Mouse (Mus musculus): Measurements from ENCODE around the gene Cbfb. TPM values are rescaled to one million over a fixed set of nuclear protein-coding genes. Genes with fewer than 3 reads are reported as not detected.
A peak's percentile ranks its signal among the peaks of the same experiment; 100 is the strongest.
"Not testable (repeated sequence)": the region's sequence is repeated elsewhere in the genome, so short reads cannot be mapped to it uniquely, and the experiment has no call there.

The Cbfb gene
- total and polyA plus RNA-seq, 3 experiments, result 32.5 to 37.9 TPM; not detected in 1

DNA sequence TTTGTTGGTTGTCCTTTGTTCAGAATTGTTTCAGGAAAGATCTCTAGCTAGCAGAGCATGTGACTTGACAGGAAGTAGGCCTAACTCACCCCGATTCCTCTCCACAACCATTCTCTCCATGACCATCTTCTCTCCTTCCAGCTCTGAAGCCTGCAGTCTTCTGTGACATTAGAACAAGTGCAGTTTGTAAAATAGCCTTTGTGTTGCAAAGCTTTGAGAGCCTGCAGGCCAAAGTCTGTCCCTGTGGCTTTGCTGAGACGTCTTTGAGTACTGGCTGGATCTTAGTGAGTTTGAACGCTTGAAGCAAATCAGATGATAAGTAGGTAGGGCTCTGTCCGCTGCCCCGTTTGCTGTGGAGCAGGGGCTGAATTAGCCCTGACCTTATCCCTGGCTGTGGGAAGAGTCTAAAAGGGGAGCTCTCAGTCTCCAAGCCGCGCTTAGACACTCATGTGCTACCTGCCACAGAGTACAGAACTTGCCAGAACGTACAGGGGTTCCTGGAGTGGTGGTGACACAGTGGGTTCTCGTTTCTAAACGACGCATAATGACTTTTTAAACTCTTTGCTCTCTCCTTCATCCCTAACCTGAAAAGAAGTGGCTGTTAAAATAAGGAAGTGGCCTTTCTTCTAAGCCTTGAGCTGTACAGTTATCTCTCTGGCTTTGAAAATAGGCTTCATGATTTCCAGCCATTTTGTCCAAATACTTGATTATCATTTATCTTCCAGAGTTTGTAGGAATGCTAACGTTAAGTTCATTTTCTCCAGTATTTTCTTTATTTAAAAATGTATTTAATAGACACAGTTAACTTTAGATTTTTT lies 61.2 kb downstream of the Cbfb start:
- H3K9me3 ChIP-seq (replicated peaks; ENCODE audit: insufficient read depth, low read length), result no peaks in the 10 kb centered on the region
- H3K27me3 ChIP-seq (ENCODE audit: control insufficient read depth in 1 of 2, insufficient read depth in 2 of 2, low read length in 2 of 2), result no peaks in the 10 kb centered on the region
- no peak overlapping the region for H3K4me3 ChIP-seq (ENCODE audit: control insufficient read depth in 1 of 2, insufficient read depth in 1 of 2, low read depth in 2 of 2, low read length in 2 of 2)
- peak; percentile 56 for DNase-seq (ENCODE audit: low read depth, low spot score)
- TF ChIP-seq POLR2A (IDR thresholded peaks at IDR 0.05; ENCODE audit: control insufficient read depth in 1 of 2, insufficient read depth in 1 of 2, low read depth in 1 of 2, low read length in 2 of 2, poor library complexity in 1 of 2) (no peak), EP300 (IDR thresholded peaks at IDR 0.05; ENCODE audit: low read depth in 1 of 2, low read length in 2 of 2) (peak in 1 of 2 experiments; percentile 60; a peak in 2 of 4 replicates), NRF1 (IDR thresholded peaks at IDR 0.05; ENCODE audit: insufficient read depth, low read depth, low read length, poor library complexity, severe bottlenecking) (no peak), ELF1 (IDR thresholded peaks at IDR 0.05; ENCODE audit: low read depth, low read length) (peak; percentile 37; the same call in 1 of the 2 replicates), TAL1 (IDR thresholded peaks at IDR 0.05; ENCODE audit: low read length) (no peak), MAX (IDR thresholded peaks at IDR 0.05; ENCODE audit: low read length) (0 out of 2 replicates have a peak, but pooled peaks have one; percentile 17)
- peaks cover 5 to 24% of the 10 kb centered on the region in 2 experiments for H3K36me3 ChIP-seq (ENCODE audit: control insufficient read depth in 1 of 2, insufficient read depth in 2 of 2, low read length in 2 of 2)
- peak overlapping the region; percentile 1; the same call in 1 of the 2 replicates for H3K27ac ChIP-seq (ENCODE audit: control insufficient read depth, low read depth, low read length)
- H3K4me1 ChIP-seq (ENCODE audit: control insufficient read depth in 1 of 2, insufficient read depth in 2 of 2, low read length in 2 of 2), result peaks cover 2 to 8% of the 10 kb centered on the region in 2 experiments; a peak in 3 of 4 replicates
- H3K79me2 ChIP-seq (ENCODE audit: control insufficient read depth, insufficient read depth, low read length, poor library complexity), result peaks cover 8% of the 10 kb centered on the region
- H3K9ac ChIP-seq (ENCODE audit: control insufficient read depth, low read depth, low read length, poor library complexity, severe bottlenecking), result no peak overlapping the region

- H3K4me3 ChIP-seq (ENCODE audit: control insufficient read depth in 1 of 2, insufficient read depth in 1 of 2, low read depth in 2 of 2, low read length in 2 of 2); H3K79me2 ChIP-seq (ENCODE audit: control insufficient read depth, insufficient read depth, low read length, poor library complexity); H3K27me3 ChIP-seq (ENCODE audit: control insufficient read depth in 1 of 2, insufficient read depth in 2 of 2, low read length in 2 of 2); H3K9ac ChIP-seq (ENCODE audit: control insufficient read depth, low read depth, low read length, poor library complexity, severe bottlenecking); H3K4me1 ChIP-seq (ENCODE audit: control insufficient read depth in 1 of 2, insufficient read depth in 2 of 2, low read length in 2 of 2); H3K27ac ChIP-seq (ENCODE audit: control insufficient read depth, low read depth, low read length); DNase-seq (ENCODE audit: low read depth, low spot score); H3K9me3 ChIP-seq (replicated peaks; ENCODE audit: insufficient read depth, low read length): not testable (repeated sequence)
- peaks cover 5 to 22% of the 10 kb centered on the region in 2 experiments for H3K36me3 ChIP-seq (ENCODE audit: control insufficient read depth in 1 of 2, insufficient read depth in 2 of 2, low read length in 2 of 2)
These were observed 61.8 kb downstream of the Cbfb start for GRCm38 (mm10) chr8:105232321-105232693.

GRCm38 (mm10) chr8:105233126-105233935 lies 62.9 kb downstream of the Cbfb start:
- Histone ChIP-seq H3K9me3 (replicated peaks; ENCODE audit: insufficient read depth, low read length) (no peaks in the 10 kb centered on the region), H3K9ac (ENCODE audit: control insufficient read depth, low read depth, low read length, poor library complexity, severe bottlenecking) (no peak overlapping the region), H3K27me3 (ENCODE audit: control insufficient read depth in 1 of 2, insufficient read depth in 2 of 2, low read length in 2 of 2) (no peaks in the 10 kb centered on the region), H3K36me3 (ENCODE audit: control insufficient read depth in 1 of 2, insufficient read depth in 2 of 2, low read length in 2 of 2) (peaks cover 5 to 25% of the 10 kb centered on the region in 2 experiments), H3K27ac (ENCODE audit: control insufficient read depth, low read depth, low read length) (no peak overlapping the region), H3K4me3 (ENCODE audit: control insufficient read depth in 1 of 2, insufficient read depth in 1 of 2, low read depth in 2 of 2, low read length in 2 of 2) (no peak overlapping the region), H3K4me1 (ENCODE audit: control insufficient read depth in 1 of 2, insufficient read depth in 2 of 2, low read length in 2 of 2) (peaks cover 5 to 8% of the 10 kb centered on the region in 2 experiments), H3K79me2 (ENCODE audit: control insufficient read depth, insufficient read depth, low read length, poor library complexity) (peaks cover 2% of the 10 kb centered on the region; the same call in 1 of the 2 replicates)
- DNase-seq (ENCODE audit: low read depth, low spot score), result no peak
- no peak for TF ChIP-seq NELFE (IDR thresholded peaks at IDR 0.05; ENCODE audit: low read depth, low read length)
- no peak for TF ChIP-seq SMC3 (IDR thresholded peaks at IDR 0.05; ENCODE audit: low read depth, low read length)
- TF ChIP-seq SIN3A (IDR thresholded peaks at IDR 0.05; ENCODE audit: low read length), result no peak
- no peak for TF ChIP-seq POLR2A (IDR thresholded peaks at IDR 0.05; ENCODE audit: control insufficient read depth in 1 of 2, insufficient read depth in 1 of 2, low read depth in 1 of 2, low read length in 2 of 2, poor library complexity in 1 of 2)
- TF ChIP-seq BHLHE40 (IDR thresholded peaks at IDR 0.05; ENCODE audit: borderline replicate concordance, low read depth, low read length), result no peak
- no peak for TF ChIP-seq CTCF (IDR thresholded peaks at IDR 0.05 in 2 of 3, conservative IDR thresholded peaks at IDR 0.05 in 1 of 3; ENCODE audit: control insufficient read depth in 1 of 3, insufficient read depth in 1 of 3, low read depth in 2 of 3, low read length in 3 of 3, poor library complexity in 1 of 3, severe bottlenecking in 1 of 3)
- TF ChIP-seq CHD2 (IDR thresholded peaks at IDR 0.05; ENCODE audit: low read length), result no peak

Measured in MEL (cell line).